Mouse (Mus musculus) embryonic fibroblast, embryonic 13.5 days (primary cell): ENCODE measurements around the gene Cnot3.

Experiments used
- CTCF ChIP-seq: IDR thresholded peaks from 2 replicates; pipeline ENCODE4 v1.5.1; 2011; ENCODE audit warnings: mild to moderate bottlenecking, control low read depth, low read length, moderate library complexity, borderline replicate concordance; ENCODE audit not compliant: insufficient read depth
- POLR2A ChIP-seq: IDR thresholded peaks from 2 replicates; pipeline ENCODE4 v1.6.1; 2011; ENCODE audit warnings: low read depth, mild to moderate bottlenecking, control low read depth, low read length, moderate library complexity

GRCm38 (mm10) chr7:3643412-3643811, 1.7 kb upstream of the Cnot3 start:
- TF ChIP-seq POLR2A (no peak), CTCF (no peak)
